Comparison of ENCODE assay signal across 16 mouse cellular contexts in the genomic region with DNA sequence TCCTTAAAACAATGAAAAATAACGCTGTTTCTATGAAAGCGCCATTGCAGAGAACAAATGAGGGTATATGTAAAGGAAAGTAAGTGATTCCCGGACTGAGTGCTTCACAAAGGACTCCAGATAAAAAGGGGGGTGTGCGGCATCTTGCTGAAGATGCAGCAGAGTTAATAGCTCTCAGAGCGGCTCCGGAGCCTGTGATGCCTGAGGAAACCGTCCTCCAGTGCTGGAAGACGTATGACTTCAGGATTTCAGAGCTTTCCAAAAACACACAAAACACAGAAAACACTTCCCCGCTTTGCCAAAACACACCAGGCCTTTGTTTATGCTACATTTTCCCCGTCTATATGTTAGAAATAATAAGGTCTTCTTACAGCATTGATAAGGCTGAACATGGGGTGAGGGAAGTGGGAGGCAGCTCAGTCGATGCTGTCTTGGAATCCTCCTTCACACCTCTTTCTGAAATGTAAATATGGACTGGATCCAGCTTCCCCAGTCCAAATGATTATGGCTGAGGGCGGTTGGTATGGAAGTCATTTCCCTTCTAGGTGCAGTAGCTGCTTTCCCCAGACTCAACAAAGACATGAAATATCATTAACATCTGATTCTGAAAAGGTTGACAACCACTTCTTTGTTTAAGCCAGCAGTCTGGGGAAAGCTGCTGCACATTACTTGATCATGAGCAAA.
DNase-seq lines count a peak whose midpoint lies in the region; ATAC-seq and TF ChIP-seq lines count a peak whose summit lies in the region.
"Had no signal": no experiment of that assay in that cellular context is flagged by ENCODE, and none has a peak within 500 bp of the region (broad histone marks: within the 10 kb centered on the region; RNA-seq: fewer than 3 reads in every experiment).

No protein-coding gene starts in this region.

- 69% methylated on average over 12 of the region's 12 CpGs for WGBS in forebrain, embryonic 14.5 days
- WGBS in forebrain, embryonic 11.5 days: 82% methylated on average over 12 of the region's 12 CpGs
- 41% methylated on average over 12 of the region's 12 CpGs for WGBS in lung, postnatal 0 days
- WGBS in limb, embryonic 10.5 days: 69% methylated on average over 12 of the region's 12 CpGs
- 66% methylated on average over 12 of the region's 12 CpGs for WGBS in midbrain, postnatal 0 days

- H3K36me3 ChIP-seq in forebrain, embryonic 14.5 days (ENCODE audit: control insufficient read depth, insufficient read depth, low read length): no peaks in the 10 kb centered on the region
- no peaks in the 10 kb centered on the region for H3K36me3 ChIP-seq in forebrain, embryonic 11.5 days (ENCODE audit: control insufficient read depth, insufficient read depth, low read length)
- H3K36me3 ChIP-seq in lung, postnatal 0 days (ENCODE audit: insufficient read depth, low read length): no peaks in the 10 kb centered on the region
- H3K36me3 ChIP-seq in limb, embryonic 10.5 days: no peaks in the 10 kb centered on the region
- H3K36me3 ChIP-seq in midbrain, postnatal 0 days (ENCODE audit: insufficient read depth, low read length): no peaks in the 10 kb centered on the region
- H3K36me3 ChIP-seq: heart, embryonic 12.5 days; hindbrain, embryonic 12.5 days had no signal

- 0 out of 2 replicates have a peak, but pooled peaks have one; percentile 30 for TF ChIP-seq EP300 in lung, postnatal 0 days (IDR thresholded peaks at IDR 0.05)

- H3K27me3 ChIP-seq in forebrain, embryonic 14.5 days (replicated peaks; ENCODE audit: control insufficient read depth, insufficient read depth, low read length): no peaks in the 10 kb centered on the region
- no peaks in the 10 kb centered on the region for H3K27me3 ChIP-seq in forebrain, embryonic 11.5 days (ENCODE audit: control insufficient read depth, insufficient read depth, low read length)
- H3K27me3 ChIP-seq in lung, postnatal 0 days (replicated peaks; ENCODE audit: insufficient read depth, low read length): no peaks in the 10 kb centered on the region
- no peaks in the 10 kb centered on the region for H3K27me3 ChIP-seq in limb, embryonic 10.5 days (ENCODE audit: low read depth, poor library complexity, severe bottlenecking)
- no peaks in the 10 kb centered on the region for H3K27me3 ChIP-seq in midbrain, postnatal 0 days (ENCODE audit: insufficient read depth, low read length)
- H3K27me3 ChIP-seq: heart, embryonic 12.5 days; hindbrain, embryonic 12.5 days had no signal

- no peak overlapping the region for H3K4me3 ChIP-seq in forebrain, embryonic 14.5 days (ENCODE audit: low read depth, low read length)
- H3K4me3 ChIP-seq in forebrain, embryonic 11.5 days (ENCODE audit: low read depth, low read length): no peak overlapping the region
- no peak overlapping the region for H3K4me3 ChIP-seq in lung, postnatal 0 days (ENCODE audit: low read depth, low read length)
- no peak overlapping the region for H3K4me3 ChIP-seq in limb, embryonic 10.5 days
- no peak overlapping the region for H3K4me3 ChIP-seq in midbrain, postnatal 0 days (ENCODE audit: low read depth, low read length)
- H3K4me3 ChIP-seq: hindbrain, embryonic 12.5 days; left cerebral cortex, adult 2 months had no signal

- no peak overlapping the region for H3K27ac ChIP-seq in forebrain, embryonic 14.5 days (ENCODE audit: low read depth, low read length)
- H3K27ac ChIP-seq in forebrain, embryonic 11.5 days (ENCODE audit: low read depth, low read length): no peak overlapping the region
- no peak overlapping the region for H3K27ac ChIP-seq in lung, postnatal 0 days (ENCODE audit: low read length)
- H3K27ac ChIP-seq in limb, embryonic 10.5 days: peak overlapping the region; percentile 87
- no peak overlapping the region for H3K27ac ChIP-seq in midbrain, postnatal 0 days (ENCODE audit: low read depth, low read length)
- H3K27ac ChIP-seq: left cerebral cortex, adult 2 months had no signal

- no peak for TF ChIP-seq CTCF in lung, postnatal 0 days (IDR thresholded peaks at IDR 0.05)
- TF ChIP-seq CTCF in midbrain, postnatal 0 days (IDR thresholded peaks at IDR 0.05): no peak

- no peaks in the 10 kb centered on the region for H3K9me3 ChIP-seq in forebrain, embryonic 14.5 days (replicated peaks; ENCODE audit: control insufficient read depth, low read length)
- no peaks in the 10 kb centered on the region for H3K9me3 ChIP-seq in forebrain, embryonic 11.5 days (ENCODE audit: control insufficient read depth, low read length)
- H3K9me3 ChIP-seq in lung, postnatal 0 days (ENCODE audit: low read length): no peaks in the 10 kb centered on the region
- H3K9me3 ChIP-seq in limb, embryonic 10.5 days (replicated peaks): no peaks in the 10 kb centered on the region
- H3K9me3 ChIP-seq in midbrain, postnatal 0 days (ENCODE audit: low read length): no peaks in the 10 kb centered on the region
- H3K9me3 ChIP-seq: heart, embryonic 12.5 days; hindbrain, embryonic 12.5 days had no signal

- peak; percentile 14 for DNase-seq in forebrain, embryonic 14.5 days (ENCODE audit: low spot score)
- no peak for DNase-seq in forebrain, embryonic 11.5 days (ENCODE audit: low spot score)
- DNase-seq in lung, postnatal 0 days (ENCODE audit: low spot score): no peak
- DNase-seq in lung, postnatal 14 days: no peak
- DNase-seq in limb, embryonic 10.5 days (ENCODE audit: low spot score): peak; percentile 35
- no peak for DNase-seq in midbrain, postnatal 0 days (ENCODE audit: low spot score)
- DNase-seq in cerebellum, adult 18-20 months: no peak
- DNase-seq in kidney, adult 9 months: no peak
- DNase-seq: adrenal gland, adult 8-10 months; cerebellum, adult 9-10 months; gastrocnemius, postnatal 14 days; kidney, adult 11 months had no signal

- H3K4me2 ChIP-seq in forebrain, embryonic 14.5 days (ENCODE audit: low read length): no peak overlapping the region
- no peak overlapping the region for H3K4me2 ChIP-seq in forebrain, embryonic 11.5 days (ENCODE audit: low read depth, low read length, severe bottlenecking)
- H3K4me2 ChIP-seq in lung, postnatal 0 days (replicated peaks; ENCODE audit: low read depth, low read length): peak overlapping the region; percentile 37; the same call in 1 of the 2 replicates
- H3K4me2 ChIP-seq in midbrain, postnatal 0 days (ENCODE audit: low read depth, low read length, poor library complexity, severe bottlenecking): no peak overlapping the region
- H3K4me2 ChIP-seq: liver, embryonic 11.5 days had no signal

- 0 out of 2 replicates have a peak, but pooled peaks have one; percentile 20 for ATAC-seq in forebrain, embryonic 14.5 days
- no peak for ATAC-seq in forebrain, embryonic 11.5 days (replicated peaks; ENCODE audit: low FRiP score)
- no peak for ATAC-seq in lung, postnatal 0 days
- 0 out of 2 replicates have a peak, but pooled peaks have one; percentile 20 for ATAC-seq in midbrain, postnatal 0 days (ENCODE audit: low FRiP score)

- no peak overlapping the region for H3K9ac ChIP-seq in forebrain, embryonic 14.5 days (ENCODE audit: low read length)
- H3K9ac ChIP-seq in forebrain, embryonic 11.5 days (ENCODE audit: low read length): no peak overlapping the region
- no peak overlapping the region for H3K9ac ChIP-seq in lung, postnatal 0 days (replicated peaks; ENCODE audit: low read depth)
- H3K9ac ChIP-seq in midbrain, postnatal 0 days (replicated peaks; ENCODE audit: low read length, poor library complexity, severe bottlenecking): no peak overlapping the region
- H3K9ac ChIP-seq: heart, embryonic 12.5 days; hindbrain, embryonic 12.5 days had no signal

- H3K4me1 ChIP-seq in forebrain, embryonic 14.5 days (ENCODE audit: control insufficient read depth, insufficient read depth, low read length): peaks cover 6% of the 10 kb centered on the region; the same call in 1 of the 2 replicates
- H3K4me1 ChIP-seq in forebrain, embryonic 11.5 days (replicated peaks; ENCODE audit: control insufficient read depth, insufficient read depth, low read length): no peaks in the 10 kb centered on the region
- H3K4me1 ChIP-seq in lung, postnatal 0 days (ENCODE audit: insufficient read depth, low read depth, low read length): no peaks in the 10 kb centered on the region
- H3K4me1 ChIP-seq in limb, embryonic 10.5 days: peaks cover 44% of the 10 kb centered on the region
- H3K4me1 ChIP-seq in midbrain, postnatal 0 days (ENCODE audit: insufficient read depth, low read length): no peaks in the 10 kb centered on the region
- H3K4me1 ChIP-seq: hindbrain, embryonic 12.5 days had no signal

Comparison
In these comparisons a context has a peak if more than half of its experiments do, and no peak if none do; other contexts are left out.
1. ATAC-seq: peak in forebrain, embryonic 14.5 days (single experiment) and midbrain, postnatal 0 days (single experiment); none in forebrain, embryonic 11.5 days (single experiment) and lung, postnatal 0 days (single experiment).
2. DNase-seq: peak in forebrain, embryonic 14.5 days (single experiment) and limb, embryonic 10.5 days (single experiment); none in forebrain, embryonic 11.5 days (single experiment), lung, postnatal 0 days (single experiment), lung, postnatal 14 days (single experiment), midbrain, postnatal 0 days (single experiment), cerebellum, adult 18-20 months (0 of 2) and kidney, adult 9 months (single experiment).